In genomic region chr11:100393733-100394132, GRCm38 (mm10) we compare ENCODE assay signal across 11 mouse cellular contexts. TPM values are rescaled to one million over a fixed set of nuclear protein-coding genes. Genes with fewer than 3 reads are reported as not detected.
DNase-seq lines count a peak whose midpoint lies in the region; ATAC-seq and TF ChIP-seq lines count a peak whose summit lies in the region.
"Had no signal": no experiment of that assay in that cellular context is flagged by ENCODE, and none has a peak within 500 bp of the region (broad histone marks: within the 10 kb centered on the region; RNA-seq: fewer than 3 reads in every experiment).

No protein-coding gene starts in this region.

- H3K9me3 ChIP-seq in intestine, embryonic 16.5 days (ENCODE audit: control insufficient read depth, low read length): no peaks in the 10 kb centered on the region
- no peaks in the 10 kb centered on the region for H3K9me3 ChIP-seq in midbrain, embryonic 13.5 days
- H3K9me3 ChIP-seq: hindbrain, embryonic 13.5 days; neural tube, embryonic 15.5 days had no signal

- peaks cover 49% of the 10 kb centered on the region for H3K4me1 ChIP-seq in heart, adult 2 months (ENCODE audit: control insufficient read depth, insufficient read depth, low read length)
- peaks cover 71% of the 10 kb centered on the region for H3K4me1 ChIP-seq in intestine, embryonic 16.5 days (ENCODE audit: control insufficient read depth, insufficient read depth, low read length)
- H3K4me1 ChIP-seq in midbrain, embryonic 13.5 days (replicated peaks): peaks cover 42% of the 10 kb centered on the region

- peak overlapping the region; percentile 37 for H3K4me2 ChIP-seq in intestine, embryonic 16.5 days (ENCODE audit: low read depth, low read length)
- H3K4me2 ChIP-seq in midbrain, embryonic 13.5 days (replicated peaks): no peak overlapping the region
- H3K4me2 ChIP-seq: hindbrain, embryonic 13.5 days; neural tube, embryonic 15.5 days had no signal

- DNase-seq in heart, adult 2 months: peak; percentile 64 to 67
- no peak for DNase-seq in heart, postnatal 25 days (ENCODE audit: low spot score)
- DNase-seq in 416B (ENCODE audit: low read depth): peak; percentile 77
- DNase-seq in brain, adult 2 months (ENCODE audit: low read depth, low spot score): peak; percentile 72
- DNase-seq in ovary, postnatal 10 days (ENCODE audit: low spot score): no peak
- DNase-seq in left cerebral cortex, postnatal 4 days: no peak

- peaks cover 33% of the 10 kb centered on the region for H3K36me3 ChIP-seq in heart, adult 2 months (ENCODE audit: control insufficient read depth, insufficient read depth, low read length)
- H3K36me3 ChIP-seq in intestine, embryonic 16.5 days (ENCODE audit: control insufficient read depth, insufficient read depth, low read length): no peaks in the 10 kb centered on the region
- H3K36me3 ChIP-seq in midbrain, embryonic 13.5 days: no peaks in the 10 kb centered on the region
- H3K36me3 ChIP-seq: hindbrain, embryonic 13.5 days; neural tube, embryonic 15.5 days had no signal

- TF ChIP-seq CTCF in heart, adult 2 months (IDR thresholded peaks at IDR 0.05): no peak

- H3K9ac ChIP-seq in heart, adult 2 months (ENCODE audit: low read depth, low read length): peak overlapping the region; percentile 13; the same call in 1 of the 2 replicates
- 0 out of 2 replicates have a peak overlapping the region, but pooled peaks have one; percentile 25 for H3K9ac ChIP-seq in intestine, embryonic 16.5 days (ENCODE audit: low read depth, low read length)
- H3K9ac ChIP-seq in midbrain, embryonic 13.5 days (replicated peaks): no peak overlapping the region
- H3K9ac ChIP-seq: hindbrain, embryonic 13.5 days; neural tube, embryonic 15.5 days had no signal

- 22% methylated on average over 7 of the region's 7 CpGs for WGBS in heart, adult 2 months
- WGBS in intestine, embryonic 16.5 days: 57% methylated on average over 7 of the region's 7 CpGs
- WGBS in midbrain, embryonic 13.5 days: 82% methylated on average over 7 of the region's 7 CpGs

- ATAC-seq in intestine, embryonic 16.5 days: no peak
- ATAC-seq in midbrain, embryonic 13.5 days: no peak
- ATAC-seq: forebrain, embryonic 14.5 days had no signal

- peaks cover 2% of the 10 kb centered on the region; the same call in 1 of the 2 replicates for H3K79me2 ChIP-seq in heart, adult 2 months (replicated peaks; ENCODE audit: control insufficient read depth, insufficient read depth, low read length)

- peak overlapping the region; percentile 98 for H3K27ac ChIP-seq in heart, adult 2 months
- 0 out of 2 replicates have a peak overlapping the region, but pooled peaks have one; percentile 37 for H3K27ac ChIP-seq in intestine, embryonic 16.5 days (ENCODE audit: low read length)
- H3K27ac ChIP-seq in midbrain, embryonic 13.5 days: no peak overlapping the region
- H3K27ac ChIP-seq: hindbrain, embryonic 13.5 days; neural tube, embryonic 15.5 days had no signal

- TF ChIP-seq POLR2A in heart, adult 2 months (IDR thresholded peaks at IDR 0.05; ENCODE audit: insufficient read depth, low read depth, low read length): no peak

- intact Hi-C loops in heart, adult 2 months (cut with DNase I): loop anchor here (10.0 kb wide), 1 partner anchor 571 kb away; no protein-coding TSS in a partner anchor
- intact Hi-C loops in heart, postnatal 25 days (cut with DNase I): no loop called here
- intact Hi-C loops in left cerebral cortex, postnatal 4 days (cut with DNase I): no loop called here

- no peak for TF ChIP-seq EP300 in heart, adult 2 months (IDR thresholded peaks at IDR 0.05; ENCODE audit: insufficient read depth, low read depth, low read length)

- H3K4me3 ChIP-seq in heart, adult 2 months: peak overlapping the region; percentile 100
- H3K4me3 ChIP-seq in intestine, embryonic 16.5 days (ENCODE audit: low read length): peak overlapping the region; percentile 3; the same call in 1 of the 2 replicates
- H3K4me3 ChIP-seq in midbrain, embryonic 13.5 days (replicated peaks): no peak overlapping the region
- H3K4me3 ChIP-seq: hindbrain, embryonic 13.5 days; neural tube, embryonic 15.5 days had no signal

- no peaks in the 10 kb centered on the region for H3K27me3 ChIP-seq in heart, adult 2 months (ENCODE audit: control insufficient read depth, insufficient read depth, low read length)
- no peaks in the 10 kb centered on the region for H3K27me3 ChIP-seq in intestine, embryonic 16.5 days (replicated peaks; ENCODE audit: control insufficient read depth, insufficient read depth, low read length)
- H3K27me3 ChIP-seq in midbrain, embryonic 13.5 days: peaks cover 21% of the 10 kb centered on the region

RNA-seq across cellular contexts. Expression of gene Jup, which starts 3.8 kb away (rescaled TPM):
- 100 to 1,000 TPM; 234 to 237 TPM for total RNA-seq in heart, adult 2 months (2021)
- 317 and 318 TPM in 2 replicates for polyA plus RNA-seq in heart, adult 2 months (2012; rRNA removed)
- total RNA-seq in heart, postnatal 25 days (2021): 100 to 1,000 TPM; 239 to 247 TPM
- 165 and 179 TPM in 2 replicates for polyA plus RNA-seq in intestine, embryonic 16.5 days (2015; fragmentation: Nextera tagmentation; extraction: Ambion mirVana)
- total RNA-seq in left cerebral cortex, postnatal 4 days (2021): 10 to 100 TPM; 74.2 to 77.9 TPM
- polyA plus RNA-seq in midbrain, embryonic 13.5 days (2015; fragmentation: Nextera tagmentation; extraction: Ambion mirVana): 69.2 and 70.5 TPM in 2 replicates

RNA-seq across cellular contexts. Expression of gene P3h4, which starts 20.9 kb away (rescaled TPM):
- 10 to 100 TPM; 13.4 to 16.8 TPM for total RNA-seq in heart, adult 2 months (2021)
- polyA plus RNA-seq in heart, adult 2 months (2012; rRNA removed): 29.7 and 35.6 TPM in 2 replicates
- total RNA-seq in heart, postnatal 25 days (2021): 10 to 100 TPM; 15.4 to 15.8 TPM
- 36.9 and 38.5 TPM in 2 replicates for polyA plus RNA-seq in intestine, embryonic 16.5 days (2015; fragmentation: Nextera tagmentation; extraction: Ambion mirVana)
- total RNA-seq in left cerebral cortex, postnatal 4 days (2021): 1 to 10 TPM; 8.1 to 9.9 TPM
- polyA plus RNA-seq in midbrain, embryonic 13.5 days (2015; fragmentation: Nextera tagmentation; extraction: Ambion mirVana): 13.7 and 16.8 TPM in 2 replicates

RNA-seq across cellular contexts. Expression of gene Fkbp10, which starts 21.8 kb away (rescaled TPM):
- 1 to 10 TPM; 7.4 to 7.5 TPM for total RNA-seq in heart, adult 2 months (2021)
- 24.8 and 35.6 TPM in 2 replicates for polyA plus RNA-seq in heart, adult 2 months (2012; rRNA removed)
- total RNA-seq in heart, postnatal 25 days (2021): 10 to 100 TPM; 12.2 to 14.4 TPM
- 72.7 and 78.1 TPM in 2 replicates for polyA plus RNA-seq in intestine, embryonic 16.5 days (2015; fragmentation: Nextera tagmentation; extraction: Ambion mirVana)
- 10 to 100 TPM; 13.7 to 15.0 TPM for total RNA-seq in left cerebral cortex, postnatal 4 days (2021)
- polyA plus RNA-seq in midbrain, embryonic 13.5 days (2015; fragmentation: Nextera tagmentation; extraction: Ambion mirVana): 16.4 and 19.9 TPM in 2 replicates

RNA-seq across cellular contexts. Expression of gene Hap1, which starts 37.8 kb away (rescaled TPM):
- 1 to 10 TPM; 1.3 to 1.5 TPM for total RNA-seq in heart, adult 2 months (2021)
- 0.97 and 1.4 TPM in 2 replicates for polyA plus RNA-seq in heart, adult 2 months (2012; rRNA removed)
- 1 to 10 TPM in 1 of 2 experiments, under 1 TPM in 1; 0.83 to 1.2 TPM for total RNA-seq in heart, postnatal 25 days (2021)
- 12.6 and 13.5 TPM in 2 replicates for polyA plus RNA-seq in intestine, embryonic 16.5 days (2015; fragmentation: Nextera tagmentation; extraction: Ambion mirVana)
- total RNA-seq in left cerebral cortex, postnatal 4 days (2021): 100 to 1,000 TPM in 1 of 2 experiments, 10 to 100 TPM in 1; 43.8 to 116 TPM
- polyA plus RNA-seq in midbrain, embryonic 13.5 days (2015; fragmentation: Nextera tagmentation; extraction: Ambion mirVana): 137 and 168 TPM in 2 replicates

RNA-seq across cellular contexts. Expression of gene Nt5c3b, which starts 47.9 kb away (rescaled TPM):
- total RNA-seq in heart, adult 2 months (2021): 10 to 100 TPM; 23.5 to 24.1 TPM
- polyA plus RNA-seq in heart, adult 2 months (2012; rRNA removed): 44.0 and 63.3 TPM in 2 replicates
- total RNA-seq in heart, postnatal 25 days (2021): 10 to 100 TPM; 30.2 to 33.3 TPM
- 82.5 and 85.8 TPM in 2 replicates for polyA plus RNA-seq in intestine, embryonic 16.5 days (2015; fragmentation: Nextera tagmentation; extraction: Ambion mirVana)
- total RNA-seq in left cerebral cortex, postnatal 4 days (2021): 10 to 100 TPM; 85.5 to 91.9 TPM
- polyA plus RNA-seq in midbrain, embryonic 13.5 days (2015; fragmentation: Nextera tagmentation; extraction: Ambion mirVana): 99.3 and 101 TPM in 2 replicates

Comparison
In these comparisons a context has a peak if more than half of its experiments do, and no peak if none do; other contexts are left out.
1. DNase-seq: peak in heart, adult 2 months (2 of 2), 416B (single experiment) and brain, adult 2 months (single experiment); none in heart, postnatal 25 days (single experiment), ovary, postnatal 10 days (single experiment) and left cerebral cortex, postnatal 4 days (single experiment).